Mouse (Mus musculus) G1E (cell line): ENCODE data around the gene Htr2b.

Source experiments
- CTCF ChIP-seq: IDR thresholded peaks from 2 replicates; pipeline ENCODE4 v1.5.1; 2012; ENCODE audit warnings: low read depth, low read length, inconsistent platforms, mixed read lengths
- GATA1 ChIP-seq: IDR thresholded peaks from 2 replicates; pipeline ENCODE4 v1.6.1; 2012; ENCODE audit warnings: borderline replicate concordance, low read length, inconsistent platforms, mixed read lengths
- POLR2AphosphoS5 ChIP-seq: IDR thresholded peaks from 2 replicates; pipeline ENCODE4 v1.6.1; 2012; ENCODE audit warnings: low read depth, low read length, inconsistent platforms; ENCODE audit not compliant: insufficient replicate concordance
- TAL1 ChIP-seq: conservative IDR thresholded peaks from 2 replicates; pipeline ENCODE4 v1.6.1; 2012; ENCODE audit warnings: low read depth, low read length, inconsistent platforms, mixed read lengths

DNA sequence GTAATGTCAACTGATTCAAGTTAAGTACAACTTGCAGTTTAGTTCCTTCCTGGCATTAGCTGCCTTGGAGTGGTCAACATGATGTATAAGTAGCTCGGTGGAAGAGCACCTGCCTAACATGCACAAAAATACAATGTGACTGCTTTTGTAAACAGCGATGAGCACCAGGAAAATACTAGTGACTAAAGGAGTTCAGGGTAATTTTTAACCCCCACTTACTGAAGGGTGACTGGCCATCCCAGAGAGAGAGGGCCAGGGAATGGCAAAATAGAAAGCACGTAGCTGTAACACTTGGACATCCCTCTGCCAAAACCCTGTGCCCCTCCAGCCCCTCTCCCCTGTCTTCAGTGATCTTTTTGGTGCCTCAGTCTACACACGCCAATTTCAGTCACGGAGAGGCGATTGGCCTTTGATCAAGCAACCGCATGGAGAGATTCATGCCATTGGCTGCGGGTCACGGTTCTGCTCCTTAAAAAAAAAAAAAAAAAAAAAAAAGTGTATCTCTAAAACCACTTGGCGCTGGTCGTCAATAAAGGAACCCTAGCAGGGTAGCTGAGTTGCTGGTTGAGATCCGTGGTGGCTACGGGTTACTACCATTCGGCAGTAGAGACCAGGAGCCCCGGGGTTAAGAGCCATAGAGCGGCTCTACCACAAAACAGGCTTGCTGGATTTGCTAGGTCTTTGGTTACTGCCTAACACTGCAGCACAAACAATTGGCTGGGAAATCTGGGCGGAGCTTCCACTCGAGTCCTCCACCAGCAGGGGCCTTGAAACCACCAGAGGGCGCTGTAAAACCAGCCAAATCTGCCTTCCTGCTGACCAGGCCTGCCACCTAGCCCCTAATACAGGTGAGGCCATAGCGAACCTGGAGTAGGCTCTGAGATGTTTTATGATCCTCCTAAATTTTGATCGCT is 52.7 kb downstream of the Htr2b start:
- TF ChIP-seq CTCF (peak; percentile 86), POLR2AphosphoS5 (no peak), TAL1 (no peak), GATA1 (no peak)
